Mouse (Mus musculus): ENCODE results near the gene Dmxl2. TPM values are rescaled to one million over a fixed set of nuclear protein-coding genes. Genes with fewer than 3 reads are reported as not detected.

The Dmxl2 gene
- polyA plus RNA-seq, 1 experiment from 2014 or later: 11.4 TPM

DNA sequence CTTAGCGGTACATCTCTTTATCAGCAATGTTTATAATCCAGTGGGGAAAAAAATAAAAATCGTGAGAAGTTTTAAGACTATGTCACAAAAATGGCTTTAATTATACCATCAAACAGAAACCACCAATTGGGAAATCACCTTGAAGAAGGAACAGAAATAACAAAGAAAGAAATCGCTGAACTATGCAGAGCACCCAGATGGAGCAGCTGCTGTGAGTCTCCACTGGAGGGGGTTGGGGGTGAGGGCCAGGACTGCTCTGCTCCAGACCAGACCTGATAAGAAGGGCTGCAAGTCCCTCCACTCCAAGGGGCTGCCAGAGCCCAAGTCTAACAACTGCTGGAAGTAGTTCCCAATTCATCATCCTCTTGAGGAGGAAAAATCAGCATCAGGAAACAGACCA is 23.3 kb downstream of the Dmxl2 start:
- Histone ChIP-seq H3K4me3 (ENCODE audit: control insufficient read depth in 1 of 2, insufficient read depth in 1 of 2, low read depth in 1 of 2, low read length in 2 of 2) (no peak overlapping the region), H3K4me1 (ENCODE audit: control insufficient read depth in 2 of 2, insufficient read depth in 2 of 2, low read length in 2 of 2) (peaks cover 0 to 6% of the 10 kb centered on the region in 2 experiments; a peak in 1 of 4 replicates), H3K4me2 (ENCODE audit: low read length) (no peak overlapping the region), H3K9ac (ENCODE audit: low read length) (no peak overlapping the region), H3K36me3 (ENCODE audit: control insufficient read depth, insufficient read depth, low read length) (no peaks in the 10 kb centered on the region), H3K27me3 (ENCODE audit: control insufficient read depth, insufficient read depth, low read length) (no peaks in the 10 kb centered on the region), H3K9me3 (ENCODE audit: control insufficient read depth, low read length) (no peaks in the 10 kb centered on the region), H3K27ac (replicated peaks in 1 of 2; ENCODE audit: control insufficient read depth in 1 of 2, insufficient read depth in 1 of 2, low read depth in 2 of 2, low read length in 2 of 2) (no peak overlapping the region)
- ATAC-seq (ENCODE audit: insufficient number of reproducible peaks, insufficient read depth, low FRiP score, low read depth): no peak
- WGBS: 62% methylated on average over 3 of the region's 3 CpGs

GRCm38 (mm10) chr9:54474546-54474945 is 26.9 kb downstream of the Dmxl2 start:
- Histone ChIP-seq H3K9me3 (ENCODE audit: control insufficient read depth, low read length) (no peaks in the 10 kb centered on the region), H3K36me3 (ENCODE audit: control insufficient read depth, insufficient read depth, low read length) (no peaks in the 10 kb centered on the region), H3K4me1 (ENCODE audit: control insufficient read depth in 2 of 2, insufficient read depth in 2 of 2, low read length in 2 of 2) (peaks cover 0 to 9% of the 10 kb centered on the region in 2 experiments; a peak in 1 of 4 replicates), H3K27ac (replicated peaks in 1 of 2; ENCODE audit: control insufficient read depth in 1 of 2, insufficient read depth in 1 of 2, low read depth in 2 of 2, low read length in 2 of 2) (no peak overlapping the region), H3K27me3 (ENCODE audit: control insufficient read depth, insufficient read depth, low read length) (no peaks in the 10 kb centered on the region), H3K9ac (ENCODE audit: low read length) (no peak overlapping the region), H3K4me3 (ENCODE audit: control insufficient read depth in 1 of 2, insufficient read depth in 1 of 2, low read depth in 1 of 2, low read length in 2 of 2) (no peak overlapping the region), H3K4me2 (ENCODE audit: low read length) (no peak overlapping the region)
- no peak for ATAC-seq (ENCODE audit: insufficient number of reproducible peaks, insufficient read depth, low FRiP score, low read depth)
- WGBS: 83% methylated on average over 5 of the region's 5 CpGs

DNA sequence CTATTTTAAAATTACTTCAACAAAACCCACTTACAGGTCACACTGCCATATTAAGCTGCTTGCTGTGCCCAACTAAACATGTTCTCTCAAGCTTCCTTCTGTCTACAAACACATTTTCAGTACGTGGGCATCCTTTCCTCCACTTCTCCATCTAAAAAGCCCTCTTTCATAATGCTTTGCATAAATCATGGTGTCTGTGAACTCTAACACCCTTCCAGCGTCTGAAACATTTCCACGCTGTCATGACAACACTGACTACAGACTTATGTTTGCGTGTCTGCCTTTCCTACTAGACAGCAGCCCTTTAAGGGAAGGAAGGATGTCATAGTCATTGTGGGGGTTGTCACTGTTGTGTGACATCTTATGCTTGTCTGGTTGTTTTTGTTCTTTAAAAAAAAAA is 27.4 kb downstream of the Dmxl2 start:
- 59% methylated on average over 4 of the region's 4 CpGs for WGBS
- ATAC-seq (ENCODE audit: insufficient number of reproducible peaks, insufficient read depth, low FRiP score, low read depth): no peak
- no peak overlapping the region for H3K4me2 ChIP-seq (ENCODE audit: low read length)

DNA sequence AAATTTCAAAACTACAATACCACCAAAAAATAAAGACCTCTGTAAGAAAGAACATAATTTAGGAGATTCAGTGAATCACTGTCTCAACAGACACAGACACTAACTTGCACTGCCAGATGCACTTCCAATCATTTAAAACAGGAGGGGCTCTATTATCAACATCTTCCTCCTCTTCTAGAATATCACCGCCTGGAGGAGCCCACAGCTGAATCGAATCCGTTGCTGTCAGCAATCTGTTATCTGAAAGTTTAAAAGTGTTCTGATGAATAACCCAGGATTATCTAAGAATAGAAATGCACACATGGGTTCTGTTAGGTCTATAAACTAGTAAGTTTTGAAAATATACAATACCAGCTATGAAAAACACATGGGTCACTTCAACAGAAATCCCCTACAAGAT is 28.6 kb downstream of the Dmxl2 start:
- 8% methylated on average over 3 of the region's 3 CpGs for WGBS
- Histone ChIP-seq H3K9ac (ENCODE audit: low read length) (no peak overlapping the region), H3K4me2 (ENCODE audit: low read length) (no peak overlapping the region), H3K27ac (replicated peaks in 1 of 2; ENCODE audit: control insufficient read depth in 1 of 2, insufficient read depth in 1 of 2, low read depth in 2 of 2, low read length in 2 of 2) (no peak overlapping the region), H3K36me3 (ENCODE audit: control insufficient read depth, insufficient read depth, low read length) (no peaks in the 10 kb centered on the region), H3K9me3 (ENCODE audit: control insufficient read depth, low read length) (no peaks in the 10 kb centered on the region), H3K27me3 (ENCODE audit: control insufficient read depth, insufficient read depth, low read length) (no peaks in the 10 kb centered on the region), H3K4me1 (ENCODE audit: control insufficient read depth in 2 of 2, insufficient read depth in 2 of 2, low read length in 2 of 2) (peaks cover 0 to 5% of the 10 kb centered on the region in 2 experiments; a peak in 1 of 4 replicates), H3K4me3 (ENCODE audit: control insufficient read depth in 1 of 2, insufficient read depth in 1 of 2, low read depth in 1 of 2, low read length in 2 of 2) (no peak overlapping the region)
- ATAC-seq (ENCODE audit: insufficient number of reproducible peaks, insufficient read depth, low FRiP score, low read depth): no peak

More for the DNA sequence above, 27.4 kb downstream of the Dmxl2 start:
- Histone ChIP-seq H3K36me3 (ENCODE audit: control insufficient read depth, insufficient read depth, low read length) (no peaks in the 10 kb centered on the region), H3K27me3 (ENCODE audit: control insufficient read depth, insufficient read depth, low read length) (no peaks in the 10 kb centered on the region), H3K4me3 (ENCODE audit: control insufficient read depth in 1 of 2, insufficient read depth in 1 of 2, low read depth in 1 of 2, low read length in 2 of 2) (no peak overlapping the region), H3K4me1 (ENCODE audit: control insufficient read depth in 2 of 2, insufficient read depth in 2 of 2, low read length in 2 of 2) (peaks cover 0 to 9% of the 10 kb centered on the region in 2 experiments; a peak in 1 of 4 replicates), H3K9ac (ENCODE audit: low read length) (no peak overlapping the region), H3K27ac (replicated peaks in 1 of 2; ENCODE audit: control insufficient read depth in 1 of 2, insufficient read depth in 1 of 2, low read depth in 2 of 2, low read length in 2 of 2) (no peak overlapping the region), H3K9me3 (ENCODE audit: control insufficient read depth, low read length) (no peaks in the 10 kb centered on the region)

DNA sequence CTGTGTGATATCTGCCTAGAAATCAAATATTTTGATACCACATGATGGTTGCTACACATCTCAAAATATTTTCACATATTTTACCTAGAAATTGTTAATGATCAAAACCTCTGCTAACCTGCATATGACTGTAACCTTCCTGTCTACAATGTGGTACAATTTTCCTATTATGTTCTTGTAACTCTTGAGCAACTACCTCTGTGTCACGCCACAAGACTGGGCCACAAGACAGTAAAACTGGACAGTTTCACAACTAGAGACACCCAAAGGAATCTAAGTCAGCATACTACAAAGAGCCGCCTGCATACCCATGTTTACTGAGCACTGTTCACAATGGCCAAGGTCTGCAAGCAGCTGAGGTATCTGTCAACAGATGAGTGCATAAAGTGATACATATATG is 32.1 kb downstream of the Dmxl2 start:
- no peak for ATAC-seq (ENCODE audit: insufficient number of reproducible peaks, insufficient read depth, low FRiP score, low read depth)

DNA sequence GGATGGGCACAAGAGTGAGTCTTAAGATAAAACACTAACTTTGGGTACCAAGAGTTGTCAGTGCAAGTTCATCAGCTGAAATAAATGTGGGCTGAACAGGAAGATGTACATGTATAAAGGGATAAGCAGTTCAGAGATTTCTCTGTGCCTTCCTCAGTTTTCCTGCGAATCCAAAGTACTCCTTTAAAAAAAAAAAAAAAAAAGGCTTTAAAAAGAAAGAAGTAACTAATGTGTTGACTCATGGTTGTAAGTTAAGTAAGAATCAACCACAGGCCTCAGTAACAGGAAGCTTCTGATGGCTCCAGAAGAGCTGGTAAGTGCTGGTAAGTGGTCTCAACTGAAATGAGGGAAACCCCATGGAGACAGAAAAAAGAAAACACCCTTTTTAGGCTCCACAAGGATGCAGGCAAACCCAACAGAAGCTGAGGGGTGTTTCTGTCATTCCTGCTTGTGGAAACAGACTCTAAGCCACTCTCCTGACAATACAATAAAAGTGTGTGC is 33.9 kb downstream of the Dmxl2 start:
- Histone ChIP-seq H3K27ac (replicated peaks in 1 of 2; ENCODE audit: control insufficient read depth in 1 of 2, insufficient read depth in 1 of 2, low read depth in 2 of 2, low read length in 2 of 2) (no peak overlapping the region), H3K9ac (ENCODE audit: low read length) (no peak overlapping the region), H3K27me3 (ENCODE audit: control insufficient read depth, insufficient read depth, low read length) (no peaks in the 10 kb centered on the region), H3K4me1 (ENCODE audit: control insufficient read depth in 2 of 2, insufficient read depth in 2 of 2, low read length in 2 of 2) (no peaks in the 10 kb centered on the region; a peak in 1 of 4 replicates), H3K4me2 (ENCODE audit: low read length) (no peak overlapping the region), H3K36me3 (ENCODE audit: control insufficient read depth, insufficient read depth, low read length) (no peaks in the 10 kb centered on the region), H3K9me3 (ENCODE audit: control insufficient read depth, low read length) (no peaks in the 10 kb centered on the region), H3K4me3 (ENCODE audit: control insufficient read depth in 1 of 2, insufficient read depth in 1 of 2, low read depth in 1 of 2, low read length in 2 of 2) (no peak overlapping the region)
- no peak for ATAC-seq (ENCODE audit: insufficient number of reproducible peaks, insufficient read depth, low FRiP score, low read depth)
- 76% methylated on average over 1 of the region's 1 CpGs for WGBS

More for the DNA sequence above, 32.1 kb downstream of the Dmxl2 start:
- H3K4me3 ChIP-seq (ENCODE audit: control insufficient read depth in 1 of 2, insufficient read depth in 1 of 2, low read depth in 1 of 2, low read length in 2 of 2): no peak overlapping the region
- H3K36me3 ChIP-seq (ENCODE audit: control insufficient read depth, insufficient read depth, low read length): no peaks in the 10 kb centered on the region
- H3K4me2 ChIP-seq (ENCODE audit: low read length): no peak overlapping the region
- no peaks in the 10 kb centered on the region for H3K9me3 ChIP-seq (ENCODE audit: control insufficient read depth, low read length)
- no peak overlapping the region for H3K27ac ChIP-seq (replicated peaks in 1 of 2; ENCODE audit: control insufficient read depth in 1 of 2, insufficient read depth in 1 of 2, low read depth in 2 of 2, low read length in 2 of 2)
- no peaks in the 10 kb centered on the region for H3K27me3 ChIP-seq (ENCODE audit: control insufficient read depth, insufficient read depth, low read length)
- H3K9ac ChIP-seq (ENCODE audit: low read length): no peak overlapping the region
- peaks cover 0 to 5% of the 10 kb centered on the region in 2 experiments; a peak in 1 of 4 replicates for H3K4me1 ChIP-seq (ENCODE audit: control insufficient read depth in 2 of 2, insufficient read depth in 2 of 2, low read length in 2 of 2)
- WGBS: 83% methylated on average over 2 of the region's 2 CpGs

- no peaks in the 10 kb centered on the region for H3K9me3 ChIP-seq (ENCODE audit: control insufficient read depth, low read length)
- no peak overlapping the region for H3K4me3 ChIP-seq (ENCODE audit: control insufficient read depth in 1 of 2, insufficient read depth in 1 of 2, low read depth in 1 of 2, low read length in 2 of 2)
- no peak overlapping the region for H3K4me2 ChIP-seq (ENCODE audit: low read length)
- no peaks in the 10 kb centered on the region for H3K36me3 ChIP-seq (ENCODE audit: control insufficient read depth, insufficient read depth, low read length)
- WGBS: 75% methylated on average over 4 of the region's 4 CpGs
- H3K27me3 ChIP-seq (ENCODE audit: control insufficient read depth, insufficient read depth, low read length): no peaks in the 10 kb centered on the region
- H3K9ac ChIP-seq (ENCODE audit: low read length): no peak overlapping the region
- H3K27ac ChIP-seq (replicated peaks in 1 of 2; ENCODE audit: control insufficient read depth in 1 of 2, insufficient read depth in 1 of 2, low read depth in 2 of 2, low read length in 2 of 2): no peak overlapping the region
- no peaks in the 10 kb centered on the region for H3K4me1 ChIP-seq (ENCODE audit: control insufficient read depth in 2 of 2, insufficient read depth in 2 of 2, low read length in 2 of 2)
- no peak for ATAC-seq (ENCODE audit: insufficient number of reproducible peaks, insufficient read depth, low FRiP score, low read depth)
Measured at GRCm38 (mm10) chr9:54463483-54464054, 37.9 kb downstream of the Dmxl2 start.

DNA sequence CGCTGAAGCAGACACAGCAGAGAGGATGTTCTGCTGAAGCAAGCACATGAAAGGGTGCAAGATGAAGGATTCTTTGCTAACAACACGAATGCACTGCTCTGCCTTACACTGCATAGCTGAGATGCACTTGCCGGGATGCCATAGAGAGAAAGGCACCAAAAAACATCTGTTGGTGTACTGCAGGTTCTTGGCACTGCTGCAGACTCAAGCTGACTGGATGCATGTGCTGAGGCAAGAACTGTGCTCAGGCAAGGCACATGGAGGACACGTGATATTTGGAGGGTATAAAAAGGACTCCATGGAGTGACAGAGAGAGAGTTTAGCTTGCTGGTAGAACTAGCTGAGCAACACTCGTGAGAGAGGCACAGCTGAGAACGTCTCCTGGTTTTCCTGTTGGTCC is 62.4 kb downstream of the Dmxl2 start:
- Histone ChIP-seq H3K4me3 (ENCODE audit: control insufficient read depth in 1 of 2, insufficient read depth in 1 of 2, low read depth in 1 of 2, low read length in 2 of 2) (no peak overlapping the region), H3K27ac (replicated peaks in 1 of 2; ENCODE audit: control insufficient read depth in 1 of 2, insufficient read depth in 1 of 2, low read depth in 2 of 2, low read length in 2 of 2) (no peak overlapping the region), H3K9ac (ENCODE audit: low read length) (no peak overlapping the region), H3K36me3 (ENCODE audit: control insufficient read depth, insufficient read depth, low read length) (no peaks in the 10 kb centered on the region), H3K4me1 (ENCODE audit: control insufficient read depth in 2 of 2, insufficient read depth in 2 of 2, low read length in 2 of 2) (no peaks in the 10 kb centered on the region), H3K9me3 (ENCODE audit: control insufficient read depth, low read length) (no peaks in the 10 kb centered on the region), H3K4me2 (ENCODE audit: low read length) (no peak overlapping the region), H3K27me3 (ENCODE audit: control insufficient read depth, insufficient read depth, low read length) (no peaks in the 10 kb centered on the region)
- no peak for ATAC-seq (ENCODE audit: insufficient number of reproducible peaks, insufficient read depth, low FRiP score, low read depth)
- WGBS: 74% methylated on average over 6 of the region's 6 CpGs

All from heart, embryonic 14.5 days (tissue).